Mouse (Mus musculus): ENCODE results near the gene Rel. TPM values are rescaled to one million over a fixed set of nuclear protein-coding genes. Genes with fewer than 3 reads are reported as not detected.

Rel gene
- 5.1 and 9.1 TPM in 2 replicates for polyA plus RNA-seq (2012)

DNA sequence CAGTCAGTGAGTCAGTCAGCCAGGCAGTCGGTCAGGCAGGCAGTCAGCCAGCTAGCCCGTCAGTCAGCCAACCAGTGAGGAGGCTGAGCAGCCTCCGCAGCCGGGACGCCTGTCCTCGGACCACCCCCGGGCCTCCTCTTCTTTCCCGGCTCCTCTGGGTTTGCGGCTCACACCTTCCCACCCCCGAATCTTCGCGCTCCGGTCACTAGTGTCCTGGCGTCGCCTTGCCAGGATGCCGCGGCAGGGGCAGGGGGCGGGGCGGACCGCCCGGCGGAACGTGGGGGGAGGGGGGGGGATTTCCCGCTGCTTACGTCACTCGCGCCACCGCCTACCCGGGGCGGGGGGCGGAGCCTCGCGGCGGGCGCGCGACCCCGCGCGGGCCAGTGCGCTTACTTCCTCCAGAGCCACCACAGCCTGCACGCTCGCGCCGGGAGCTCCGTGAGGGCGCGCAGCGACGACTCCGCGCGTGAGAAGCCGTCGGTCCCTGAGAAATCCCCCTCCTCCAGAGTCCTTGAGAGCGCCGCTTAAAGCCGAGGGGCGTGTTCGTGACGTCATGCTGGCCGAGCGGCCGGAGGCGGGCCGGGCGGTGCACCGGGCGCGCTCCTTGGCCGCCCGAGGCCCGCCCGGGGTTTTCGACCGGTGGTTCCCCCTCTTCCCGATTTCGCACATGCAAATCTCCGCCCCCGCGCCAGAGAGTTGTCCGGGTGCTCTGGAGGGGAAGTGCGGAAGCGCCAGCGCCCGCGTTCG is at the start of gene Rel:
Gene Rel (minus strand): TSS at position 211 of the 747 bp plus-strand sequence.

Other genes starting within 250 kb of the Rel start
- gene 1700093K21Rik, start 249.8 kb downstream of the Rel start, polyA plus RNA-seq (2012): not detected in 2 replicates
- 4.0 and 5.9 TPM in 2 replicates for gene 0610010F05Rik, start 137.3 kb downstream of the Rel start, polyA plus RNA-seq (2012)
- gene Pus10, start 105.3 kb downstream of the Rel start, polyA plus RNA-seq (2012): 3.6 and 5.3 TPM in 2 replicates
- 16.8 and 20.0 TPM in 2 replicates for gene Pex13, start 105.0 kb downstream of the Rel start, polyA plus RNA-seq (2012)
- gene Papolg, start 124.3 kb upstream of the Rel start, polyA plus RNA-seq (2012): 0.90 and 0.92 TPM in 2 replicates

Measured in megakaryocyte-erythroid progenitor cell, adult 5 weeks (primary cell).